Mouse (Mus musculus) embryonic stem cell, embryonic (primary cell): ENCODE results near the gene Mafk.
"Not testable (repeated sequence)": the region's sequence is repeated elsewhere in the genome, so short reads cannot be mapped to it uniquely, and the experiment has no call there.

Source experiments
- CTCF ChIA-PET, 4 experiments: fragments of 300-600 bp in 2 of 4; fragments of 350-600 bp in 2 of 4; sonication (Branson Sonifier 250); formaldehyde crosslinking; loops; one replicate each; lab custom pipeline; 2022; ENCODE audit warnings: inconsistent platforms in 2 of 4; lab: Charles Lee
- POLR2A ChIA-PET, 4 experiments: fragments of 300-600 bp in 2 of 4; fragments of 350-600 bp in 2 of 4; sonication (Branson Sonifier 250); formaldehyde crosslinking; loops; one replicate each; lab custom pipeline; 2022; ENCODE audit warnings: antibody characterized with exemption in 4 of 4, inconsistent platforms in 1 of 4; lab: Charles Lee

Mafk gene

GRCm38 (mm10) chr5:139791227-139792158 lies at the start of gene Mafk:
Gene Mafk (plus strand): TSS chr5:139791513.
- ChIA-PET POLR2A (interaction anchor here in 2 of 4 experiments (0.6 to 2.6 kb wide), 18 partner anchors 9 to 627 kb away, joined by 3 to 9 read pairs (median 4); partner anchors contain the start of genes Ints1 (in 2 of the 2), Get4 (in 1 of the 2), Snx8 (in 1 of the 2) and Zfand2a (in 1 of the 2)), CTCF (interaction anchor here in 3 of 4 experiments (0.5 to 2.1 kb wide), 6 partner anchors 12 to 199 kb away, joined by 3 to 5 read pairs (median 3); partner anchors contain the start of gene Ints1 (in 1 of the 3))

GRCm38 (mm10) chr5:139742640-139743039 lies 48.7 kb upstream of the Mafk start:
- POLR2A ChIA-PET, result not testable (repeated sequence)
- CTCF ChIA-PET, result interaction anchor here in 1 of 4 experiments (0.9 kb wide), 1 partner anchor 33 kb away, joined by 3 read pairs; the partner anchor contains the start of gene Ints1

- ChIA-PET POLR2A (interaction anchor here (0.6 to 1.9 kb wide), 12 partner anchors 9 to 672 kb away, joined by 3 to 8 read pairs (median 4); partner anchors contain the start of gene Micall2 (in 1 of the 4)), CTCF (interaction anchor here (0.5 to 3.1 kb wide), 40 partner anchors 9 to 414 kb away, joined by 3 to 38 read pairs (median 4); partner anchors contain the start of genes Micall2 (in 3 of the 4) and Ints1 (in 2 of the 4))
These were observed 45.5 kb upstream of the Mafk start for GRCm38 (mm10) chr5:139745771-139746170.

- CTCF ChIA-PET, result interaction anchor here (0.6 to 3.6 kb wide), 18 partner anchors 9 to 406 kb away, joined by 3 to 28 read pairs (median 6); partner anchors contain the start of genes Ints1 (in 1 of the 4) and Micall2 (in 1 of the 4)
- POLR2A ChIA-PET, result interaction anchor here in 3 of 4 experiments (0.6 to 2.9 kb wide), 5 partner anchors 15 to 386 kb away, joined by 3 to 11 read pairs (median 3); no protein-coding TSS in a partner anchor
These were observed 41.7 kb upstream of the Mafk start for GRCm38 (mm10) chr5:139749413-139750125.

DNA sequence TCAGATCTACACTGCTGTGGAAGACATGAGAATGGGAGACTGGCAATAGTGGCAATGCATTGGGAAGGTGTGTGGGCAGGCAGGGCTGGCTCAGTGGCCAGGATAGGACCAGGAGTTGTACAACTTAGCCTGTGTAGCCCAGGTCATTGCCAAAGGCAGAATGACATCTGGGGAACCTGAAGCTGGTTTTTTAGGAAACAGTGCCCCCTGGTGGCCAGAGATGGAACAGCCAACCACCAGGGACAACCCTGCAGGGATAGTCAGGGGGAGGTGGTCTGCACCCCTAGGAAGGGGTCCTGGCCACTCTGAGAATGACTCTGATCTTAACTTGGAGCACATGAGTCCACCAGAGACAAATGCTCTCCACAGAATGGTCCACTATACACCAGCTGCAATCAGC lies 40.8 kb upstream of the Mafk start:
- POLR2A ChIA-PET, result interaction anchor here in 2 of 4 experiments (1.0 to 2.9 kb wide), 7 partner anchors 10 to 34 kb away, joined by 3 to 11 read pairs (median 3); no protein-coding TSS in a partner anchor
- CTCF ChIA-PET, result interaction anchor here (0.5 to 3.6 kb wide), 46 partner anchors 9 to 471 kb away, joined by 3 to 28 read pairs (median 4); partner anchors contain the start of genes Micall2 (in 3 of the 4) and Ints1 (in 2 of the 4)

GRCm38 (mm10) chr5:139754753-139755152 lies 36.6 kb upstream of the Mafk start:
- CTCF ChIA-PET, result interaction anchor here (0.5 to 2.6 kb wide), 56 partner anchors 8 to 1136 kb away, joined by 3 to 21 read pairs (median 4); partner anchors contain the start of genes Ints1 (in 2 of the 4), Micall2 (in 2 of the 4) and 3110082I17Rik (in 1 of the 4)
- POLR2A ChIA-PET, result interaction anchor here in 3 of 4 experiments (0.6 to 2.0 kb wide), 10 partner anchors 8 to 417 kb away, joined by 3 to 6 read pairs (median 4); partner anchors contain the start of gene Micall2 (in 1 of the 3)

DNA sequence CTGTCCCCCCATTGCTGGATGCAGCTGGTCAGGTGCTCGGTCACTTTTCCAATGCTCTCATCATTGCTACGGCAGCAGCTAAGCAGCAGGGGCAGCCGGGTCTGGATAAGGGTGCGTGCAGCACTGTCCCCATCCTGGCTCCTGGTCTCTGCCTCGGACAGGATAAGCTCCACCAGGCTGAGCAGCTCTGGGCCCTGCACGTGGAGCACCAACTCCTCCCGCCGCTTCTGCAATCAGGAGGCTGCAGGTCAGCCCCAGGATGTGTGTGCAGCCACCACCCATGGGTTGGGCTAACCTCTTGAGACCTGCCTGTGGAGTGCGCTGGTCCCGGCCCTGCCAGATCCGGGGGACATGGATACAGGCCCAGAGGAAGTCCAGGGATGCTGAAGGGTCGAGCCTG lies 35.2 kb upstream of the Mafk start:
- ChIA-PET CTCF (interaction anchor here in 3 of 4 experiments (1.1 to 2.6 kb wide), 7 partner anchors 8 to 20 kb away, joined by 4 to 14 read pairs (median 6); partner anchors contain the start of genes Ints1 (in 1 of the 3) and Micall2 (in 1 of the 3)), POLR2A (interaction anchor here in 1 of 4 experiments (2.0 kb wide), 1 partner anchor 19 kb away, joined by 6 read pairs; the partner anchor contains the start of gene Micall2)

- CTCF ChIA-PET, result interaction anchor here in 3 of 4 experiments (1.1 to 2.6 kb wide), 3 partner anchors 8 to 14 kb away, joined by 4 to 14 read pairs (median 5); no protein-coding TSS in a partner anchor
- POLR2A ChIA-PET, result no interaction called here
These were observed 34.7 kb upstream of the Mafk start for GRCm38 (mm10) chr5:139756586-139756985.

DNA sequence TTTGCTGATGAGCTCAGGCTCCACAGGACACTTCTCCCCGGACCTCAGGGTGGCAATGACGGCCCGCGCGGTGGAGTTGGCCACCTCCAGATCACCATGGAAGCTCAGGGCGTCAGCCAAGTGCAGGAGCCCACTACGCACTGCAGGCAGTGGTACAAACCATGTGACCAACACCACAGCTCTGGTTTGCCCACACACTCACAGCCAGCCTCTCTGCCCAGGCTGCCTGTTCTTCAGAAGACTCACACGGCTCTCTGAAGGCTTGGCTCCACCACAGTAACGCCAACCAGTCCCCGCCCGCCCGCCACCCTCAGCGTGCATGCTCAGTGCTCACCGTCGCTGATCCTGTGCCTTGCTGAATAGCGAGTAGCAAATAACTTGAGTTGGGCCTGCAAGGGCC lies 33.2 kb upstream of the Mafk start:
- CTCF ChIA-PET, result interaction anchor here in 2 of 4 experiments (0.6 to 1.3 kb wide), 5 partner anchors 8 to 200 kb away, joined by 3 to 5 read pairs (median 3); partner anchors contain the start of gene Ints1 (in 1 of the 2)

DNA sequence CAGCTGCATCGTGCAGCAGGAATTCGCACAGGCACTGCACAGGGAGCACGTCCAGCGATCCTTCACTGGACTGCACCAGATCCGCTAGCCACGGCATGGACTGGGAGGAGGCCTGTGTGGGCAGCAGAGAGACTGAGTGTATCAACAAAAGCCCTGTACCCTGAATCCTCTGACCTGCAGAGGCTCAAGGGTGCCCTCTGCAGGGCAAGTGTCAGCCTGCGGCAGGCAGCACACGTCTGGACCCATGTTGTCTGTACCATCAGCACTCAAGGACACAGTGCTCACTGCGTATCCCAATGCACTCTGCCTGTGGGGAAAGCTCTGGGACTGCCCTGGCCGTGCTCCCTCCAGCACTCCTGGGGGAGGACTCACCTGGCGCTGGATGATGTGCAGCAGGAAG lies 27.0 kb upstream of the Mafk start:
- ChIA-PET CTCF (interaction anchor here in 2 of 4 experiments (0.7 to 2.8 kb wide), 9 partner anchors 9 to 174 kb away, joined by 3 to 14 read pairs (median 6); partner anchors contain the start of genes Ints1 (in 1 of the 2) and Micall2 (in 1 of the 2)), POLR2A (interaction anchor here in 3 of 4 experiments (0.6 to 1.4 kb wide), 3 partner anchors 10 to 18 kb away, joined by 3 to 5 read pairs (median 3); no protein-coding TSS in a partner anchor)

More for the DNA sequence above, 33.2 kb upstream of the Mafk start:
- POLR2A ChIA-PET, result interaction anchor here in 3 of 4 experiments (0.6 to 1.1 kb wide), 9 partner anchors 12 to 506 kb away, joined by 3 to 4 read pairs (median 3); partner anchors contain the start of gene Get4 (in 1 of the 3)

DNA sequence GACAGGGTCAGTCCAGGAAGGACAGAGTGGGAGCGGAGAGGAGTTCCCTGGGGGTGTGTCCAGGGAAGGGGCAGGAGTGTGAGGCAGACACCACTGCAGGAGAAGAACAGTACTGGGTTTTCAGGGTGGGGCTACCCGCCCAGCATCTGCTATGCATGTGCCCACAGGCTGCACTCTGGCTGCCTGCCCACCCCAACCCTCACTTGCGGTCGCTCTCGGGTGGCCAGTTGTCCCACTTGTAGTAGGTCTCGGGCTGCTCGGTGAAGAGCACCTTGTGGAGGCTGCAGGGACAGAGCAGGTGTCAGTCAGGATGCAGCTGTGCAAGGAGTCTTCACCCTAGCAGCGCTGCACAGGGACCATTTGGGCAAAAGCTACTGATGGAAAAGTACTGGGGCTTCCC lies 23.1 kb upstream of the Mafk start:
- POLR2A ChIA-PET, result no interaction called here
- CTCF ChIA-PET, result interaction anchor here (0.5 to 2.7 kb wide), 4 partner anchors 14 to 513 kb away, joined by 3 to 13 read pairs (median 4); no protein-coding TSS in a partner anchor

- ChIA-PET CTCF (interaction anchor here (0.6 to 1.8 kb wide), 34 partner anchors 8 to 748 kb away, joined by 3 to 9 read pairs (median 4); partner anchors contain the start of genes 3110082I17Rik (in 1 of the 4) and Micall2 (in 1 of the 4)), POLR2A (interaction anchor here in 2 of 4 experiments (0.9 to 2.2 kb wide), 13 partner anchors 10 to 49 kb away, joined by 3 to 9 read pairs (median 4); partner anchors contain the start of genes Mafk (in 2 of the 2) and Micall2 (in 1 of the 2))
These were observed 15.9 kb upstream of the Mafk start, which contains the start of gene Ints1 for GRCm38 (mm10) chr5:139775216-139775926. Gene Ints1 (minus strand): TSS chr5:139775674.

DNA sequence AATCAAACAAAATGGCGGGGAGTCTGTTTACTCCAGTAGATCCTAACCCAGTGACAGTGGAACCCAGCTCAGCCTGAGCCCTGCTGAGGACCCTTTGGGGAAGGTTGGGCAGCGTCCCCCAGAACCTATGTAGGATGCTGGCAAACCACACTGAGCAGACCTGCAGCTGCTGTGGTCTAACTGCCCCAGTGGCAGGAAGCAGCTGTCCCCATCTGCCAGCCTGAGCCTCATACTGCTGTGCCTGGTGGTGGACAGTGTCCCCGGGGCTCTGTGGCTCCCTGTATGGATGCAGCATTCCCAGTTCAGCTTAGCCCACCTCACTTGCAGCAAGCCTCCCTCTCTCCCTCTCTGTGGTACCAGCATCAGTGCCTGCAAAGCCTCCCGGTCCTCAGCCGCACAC lies 14.3 kb upstream of the Mafk start:
- POLR2A ChIA-PET, result interaction anchor here in 2 of 4 experiments (1.1 to 2.2 kb wide), 5 partner anchors 11 to 642 kb away, joined by 3 to 9 read pairs (median 5); partner anchors contain the start of genes Eif3b (in 1 of the 2) and Mafk (in 1 of the 2)

GRCm38 (mm10) chr5:139781406-139781805 lies 9.9 kb upstream of the Mafk start:
- POLR2A ChIA-PET, result interaction anchor here in 2 of 4 experiments (0.6 to 0.8 kb wide), 3 partner anchors 44 to 984 kb away, joined by 3 to 6 read pairs (median 3); no protein-coding TSS in a partner anchor

More for the DNA sequence above, 14.3 kb upstream of the Mafk start:
- CTCF ChIA-PET, result interaction anchor here (0.5 to 1.8 kb wide), 12 partner anchors 12 to 956 kb away, joined by 3 to 8 read pairs (median 4); no protein-coding TSS in a partner anchor

DNA sequence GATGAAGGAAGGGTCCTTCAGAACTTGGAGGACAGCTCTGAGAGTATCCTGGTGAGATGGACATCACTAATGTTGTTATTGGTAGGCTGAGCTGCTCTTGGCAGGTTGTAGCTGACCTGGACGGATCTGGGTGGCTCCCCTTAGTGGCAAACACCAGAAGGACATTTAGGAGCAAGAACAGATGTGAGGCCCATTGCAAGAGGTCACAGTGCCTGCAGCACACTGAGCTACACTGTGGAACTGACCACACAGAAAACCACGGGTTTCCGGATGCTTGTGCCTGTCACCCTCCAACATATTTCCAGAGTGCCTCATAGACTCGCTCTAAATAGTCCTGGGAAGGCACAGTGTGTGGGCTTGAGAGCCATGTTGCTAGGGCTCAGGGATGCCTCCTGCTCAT lies 1.8 kb upstream of the Mafk start:
- POLR2A ChIA-PET, result interaction anchor here in 3 of 4 experiments (0.6 to 1.4 kb wide), 5 partner anchors 11 to 1167 kb away, joined by 3 to 6 read pairs (median 5); partner anchors contain the start of gene A430033K04Rik (in 1 of the 3)
- CTCF ChIA-PET, result interaction anchor here in 3 of 4 experiments (0.6 to 2.0 kb wide), 5 partner anchors 9 to 76 kb away, joined by 3 to 8 read pairs (median 3); no protein-coding TSS in a partner anchor

More at GRCm38 (mm10) chr5:139781406-139781805, 9.9 kb upstream of the Mafk start:
- CTCF ChIA-PET, result interaction anchor here in 2 of 4 experiments (0.6 to 1.8 kb wide), 3 partner anchors 8 to 162 kb away, joined by 3 to 8 read pairs (median 4); no protein-coding TSS in a partner anchor
